Mouse (Mus musculus) midbrain, embryonic 13.5 days (tissue): ENCODE results near the gene Shc2. TPM values are rescaled to one million over a fixed set of nuclear protein-coding genes. Genes with fewer than 3 reads are reported as not detected.
A peak's percentile ranks its signal among the peaks of the same experiment; 100 is the strongest.

Experiments used
- ATAC-seq: fragments of 200-750 bp; cut with Nextera tagmentation; 2 replicates; pipeline ENCODE4 v1.8.0; 2017; ENCODE audit warnings: mild to moderate bottlenecking, moderate TSS enrichment, moderate library complexity
- H3K27ac ChIP-seq: fragments of 300-500 bp; sonication (generic); 2 replicates; pipeline ENCODE4 v1.5.1; 2015; ENCODE audit warnings: inconsistent platforms, mild to moderate bottlenecking, moderate library complexity
- H3K27me3 ChIP-seq: fragments of 300-500 bp; sonication (generic); 2 replicates; pipeline ENCODE4 v1.6.1; 2015; ENCODE audit warnings: mild to moderate bottlenecking, inconsistent platforms
- H3K36me3 ChIP-seq: fragments of 300-500 bp; sonication (generic); 2 replicates; pipeline ENCODE4 v1.6.1; 2015; ENCODE audit warnings: mild to moderate bottlenecking, inconsistent platforms
- H3K4me1 ChIP-seq: fragments of 300-500 bp; sonication (generic); replicated peaks from 2 replicates; pipeline ENCODE4 v1.6.1; 2015; ENCODE audit warnings: inconsistent platforms
- H3K4me2 ChIP-seq: fragments of 300-500 bp; sonication (generic); replicated peaks from 2 replicates; pipeline ENCODE4 v1.6.1; 2015; ENCODE audit warnings: moderate library complexity, mild to moderate bottlenecking, inconsistent platforms
- H3K4me3 ChIP-seq: fragments of 300-500 bp; sonication (generic); replicated peaks from 2 replicates; pipeline ENCODE4 v1.5.1; 2015; ENCODE audit warnings: mild to moderate bottlenecking, inconsistent platforms
- H3K9ac ChIP-seq: fragments of 300-500 bp; sonication (generic); replicated peaks from 2 replicates; pipeline ENCODE4 v1.6.1; 2015; ENCODE audit warnings: mild to moderate bottlenecking, inconsistent platforms
- H3K9me3 ChIP-seq: fragments of 300-500 bp; sonication (generic); 2 replicates; pipeline ENCODE4 v1.6.1; 2016; ENCODE audit warnings: mild to moderate bottlenecking, inconsistent platforms
- WGBS: fragments of 180-500 bp; shearing (Covaris S2); methylation state at CpG from one replicate; pipeline ENCODE4 v1.1.7; 2015; 5-methylcytosine and 5-hydroxymethylcytosine counted together
- polyA plus RNA-seq: library from polyadenylated mRNA; unstranded; fragments of >200 nt; fragmentation: Nextera tagmentation; extraction: Ambion mirVana; gene quantifications from 2 replicates; pipeline ENCODE4 v1.2.1, GENCODE M21; 2015

Shc2 gene
- polyA plus RNA-seq, 1 experiment from 2014 or later, result 20.5 TPM

DNA sequence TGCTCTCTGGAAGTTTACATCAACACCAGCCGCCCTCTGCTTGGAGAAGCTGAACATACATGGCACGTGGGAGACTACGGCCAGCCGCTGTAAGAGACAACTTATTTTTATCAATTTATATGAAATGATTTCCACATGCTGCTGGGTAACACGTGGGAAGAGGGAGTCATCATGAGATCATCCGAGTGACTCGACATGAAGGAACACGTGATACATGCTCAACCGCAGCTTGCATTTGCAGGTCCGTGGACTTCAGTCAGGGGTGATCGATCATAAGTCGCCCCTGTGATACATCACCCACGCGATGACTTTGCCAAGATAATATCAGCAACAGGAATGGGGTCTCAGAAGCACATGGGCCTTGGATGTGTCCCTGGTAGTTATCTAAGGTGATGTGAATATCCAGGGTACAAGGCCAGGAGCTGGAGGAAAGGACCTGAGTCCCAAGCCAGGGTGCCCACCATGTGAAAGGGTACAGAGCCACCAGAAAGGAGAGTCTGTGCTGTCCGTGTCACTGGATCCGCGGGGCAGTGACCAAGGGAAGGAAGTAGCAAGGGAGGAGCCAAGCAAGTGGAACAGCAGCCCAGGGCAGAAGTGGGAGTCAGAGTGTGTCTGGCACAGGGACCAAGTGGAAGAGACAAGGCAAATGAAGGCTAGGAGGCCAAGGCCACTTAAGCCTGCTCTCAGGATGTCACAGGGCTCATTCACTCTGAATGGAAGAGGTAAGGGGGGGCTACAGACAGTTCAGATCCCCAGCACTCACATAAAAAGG lies 4.5 kb downstream of the Shc2 start:
- H3K4me3 ChIP-seq, result no peak overlapping the region
- H3K9me3 ChIP-seq, result no peaks in the 10 kb centered on the region
- H3K27ac ChIP-seq, result no peak overlapping the region
- H3K4me1 ChIP-seq, result peaks cover 13% of the 10 kb centered on the region
- H3K4me2 ChIP-seq, result no peak overlapping the region
- no peak overlapping the region for H3K9ac ChIP-seq
- 0 out of 2 replicates have a peak, but pooled peaks cover 3% of the 10 kb centered on the region for H3K36me3 ChIP-seq
- ATAC-seq, result no peak
- 88% methylated on average over 17 of the region's 17 CpGs for whole genome bisulfite sequencing
- H3K27me3 ChIP-seq, result peaks cover 14% of the 10 kb centered on the region

DNA sequence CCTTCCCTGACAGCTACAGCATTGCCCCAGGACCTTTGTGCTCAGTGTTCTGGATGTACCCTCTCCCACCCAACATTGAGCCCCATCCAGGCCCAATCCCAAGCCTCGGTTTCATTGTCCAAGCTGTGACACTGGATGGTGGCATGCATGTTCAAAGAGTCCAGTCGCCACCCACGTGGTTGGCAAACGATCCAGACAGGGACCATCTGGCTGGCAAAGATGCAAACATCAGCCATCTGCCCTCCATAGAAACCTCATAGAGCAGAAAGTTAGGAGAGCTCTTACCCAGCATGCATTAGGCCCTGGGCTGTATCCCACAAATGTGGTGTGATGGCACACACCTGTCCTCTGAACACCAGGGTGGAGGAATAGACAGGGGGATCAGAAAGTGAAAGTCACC lies 6.3 kb downstream of the Shc2 start:
- Histone ChIP-seq H3K36me3 (peaks cover 9% of the 10 kb centered on the region; the same call in 1 of the 2 replicates), H3K4me2 (no peak overlapping the region), H3K27ac (no peak overlapping the region), H3K27me3 (no peaks in the 10 kb centered on the region), H3K9ac (no peak overlapping the region), H3K4me1 (peaks cover 5% of the 10 kb centered on the region; the same call in 1 of the 2 replicates), H3K4me3 (no peak overlapping the region), H3K9me3 (no peaks in the 10 kb centered on the region)
- no peak for ATAC-seq
- 76% methylated on average over 4 of the region's 4 CpGs for WGBS

- Histone ChIP-seq H3K4me2 (no peak overlapping the region), H3K36me3 (peaks cover 16% of the 10 kb centered on the region; the same call in 1 of the 2 replicates), H3K4me1 (no peaks in the 10 kb centered on the region), H3K27me3 (no peaks in the 10 kb centered on the region), H3K9me3 (no peaks in the 10 kb centered on the region), H3K27ac (no peak overlapping the region), H3K9ac (no peak overlapping the region), H3K4me3 (no peak overlapping the region)
- WGBS, result 81% methylated on average over 5 of the region's 5 CpGs
- no peak for ATAC-seq
Observed at GRCm38 (mm10) chr10:79628377-79628776, 9.3 kb downstream of the Shc2 start.

GRCm38 (mm10) chr10:79626156-79626555 lies 11.6 kb downstream of the Shc2 start:
- H3K27me3 ChIP-seq, result no peaks in the 10 kb centered on the region
- 0 out of 2 replicates have a peak overlapping the region, but pooled peaks have one; percentile 10 for H3K9ac ChIP-seq
- peaks cover 16% of the 10 kb centered on the region; the same call in 1 of the 2 replicates for H3K36me3 ChIP-seq
- H3K4me1 ChIP-seq, result no peaks in the 10 kb centered on the region
- no peaks in the 10 kb centered on the region for H3K9me3 ChIP-seq
- no peak for ATAC-seq
- 95% methylated on average over 10 of the region's 10 CpGs for WGBS
- H3K4me2 ChIP-seq, result no peak overlapping the region
- H3K27ac ChIP-seq, result no peak overlapping the region
- no peak overlapping the region for H3K4me3 ChIP-seq

DNA sequence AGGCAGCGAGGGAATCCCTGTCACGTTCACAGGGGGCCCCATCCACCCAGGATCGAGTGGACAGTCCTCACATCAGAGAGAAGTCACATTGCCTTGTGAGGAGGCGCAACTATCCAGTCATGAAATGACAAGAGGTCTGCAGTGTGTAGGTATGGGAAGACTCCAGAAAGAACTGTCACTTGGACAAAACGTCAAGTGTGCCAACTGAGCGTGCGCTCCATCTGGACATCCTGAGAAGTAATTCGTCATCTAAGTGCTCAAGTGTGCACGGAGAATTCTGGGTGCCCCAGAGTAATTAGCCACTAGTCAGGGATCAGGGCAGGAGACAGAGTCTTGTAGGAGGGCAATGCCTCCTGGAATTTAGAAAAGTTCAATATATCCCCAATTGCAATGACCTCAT lies 12.3 kb downstream of the Shc2 start:
- 84% methylated on average over 9 of the region's 9 CpGs for WGBS
- ATAC-seq, result no peak
- H3K27me3 ChIP-seq, result no peaks in the 10 kb centered on the region

GRCm38 (mm10) chr10:79623950-79624349 lies 13.8 kb downstream of the Shc2 start:
- Histone ChIP-seq H3K36me3 (peaks cover 22% of the 10 kb centered on the region; the same call in 1 of the 2 replicates), H3K4me1 (no peaks in the 10 kb centered on the region), H3K4me2 (no peak overlapping the region), H3K9ac (no peak overlapping the region; the same call in 1 of the 2 replicates), H3K9me3 (no peaks in the 10 kb centered on the region), H3K27ac (no peak overlapping the region), H3K27me3 (no peaks in the 10 kb centered on the region), H3K4me3 (no peak overlapping the region)
- WGBS, result 63% methylated on average over 12 of the region's 12 CpGs
- no peak for ATAC-seq

More for the DNA sequence above, 12.3 kb downstream of the Shc2 start:
- Histone ChIP-seq H3K36me3 (peaks cover 18% of the 10 kb centered on the region; the same call in 1 of the 2 replicates), H3K9me3 (no peaks in the 10 kb centered on the region), H3K27ac (no peak overlapping the region), H3K4me1 (no peaks in the 10 kb centered on the region), H3K4me2 (no peak overlapping the region), H3K9ac (no peak overlapping the region), H3K4me3 (no peak overlapping the region)

GRCm38 (mm10) chr10:79616376-79616775 lies 21.3 kb downstream of the Shc2 start:
- H3K27ac ChIP-seq, result no peak overlapping the region
- H3K4me3 ChIP-seq, result no peak overlapping the region
- ATAC-seq, result no peak
- H3K27me3 ChIP-seq, result peaks cover 27% of the 10 kb centered on the region
- no peak overlapping the region for H3K4me2 ChIP-seq
- no peak overlapping the region for H3K9ac ChIP-seq
- 87% methylated on average over 5 of the region's 5 CpGs for WGBS
- H3K9me3 ChIP-seq, result no peaks in the 10 kb centered on the region
- H3K36me3 ChIP-seq, result peaks cover 17% of the 10 kb centered on the region
- H3K4me1 ChIP-seq, result peaks cover 29% of the 10 kb centered on the region

DNA sequence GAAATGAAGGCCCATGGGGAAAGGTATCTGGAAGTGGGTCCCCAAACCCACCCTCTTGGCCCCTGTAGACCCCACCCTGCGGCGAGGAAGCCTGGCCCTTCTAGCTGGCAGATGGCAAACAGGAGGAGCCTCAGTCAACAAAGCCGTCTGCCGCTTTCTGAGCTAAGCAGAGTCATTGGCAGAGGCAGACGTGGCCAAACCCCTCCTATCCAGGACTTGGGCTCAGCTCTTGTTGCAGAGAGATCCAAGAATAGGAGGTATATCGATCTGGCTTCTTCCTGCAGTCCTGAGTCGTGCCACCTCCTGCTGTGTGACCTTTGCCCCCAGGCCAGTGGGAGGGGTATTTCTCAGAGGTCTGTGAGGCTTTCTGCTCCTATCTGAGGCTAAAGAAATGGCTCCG lies 21.9 kb downstream of the Shc2 start:
- Histone ChIP-seq H3K4me3 (no peak overlapping the region), H3K9ac (no peak overlapping the region), H3K4me1 (peaks cover 31% of the 10 kb centered on the region), H3K27me3 (peaks cover 32% of the 10 kb centered on the region), H3K36me3 (peaks cover 17% of the 10 kb centered on the region), H3K4me2 (no peak overlapping the region), H3K27ac (no peak overlapping the region), H3K9me3 (no peaks in the 10 kb centered on the region)
- 8% methylated on average over 8 of the region's 8 CpGs for WGBS
- no peak for ATAC-seq

DNA sequence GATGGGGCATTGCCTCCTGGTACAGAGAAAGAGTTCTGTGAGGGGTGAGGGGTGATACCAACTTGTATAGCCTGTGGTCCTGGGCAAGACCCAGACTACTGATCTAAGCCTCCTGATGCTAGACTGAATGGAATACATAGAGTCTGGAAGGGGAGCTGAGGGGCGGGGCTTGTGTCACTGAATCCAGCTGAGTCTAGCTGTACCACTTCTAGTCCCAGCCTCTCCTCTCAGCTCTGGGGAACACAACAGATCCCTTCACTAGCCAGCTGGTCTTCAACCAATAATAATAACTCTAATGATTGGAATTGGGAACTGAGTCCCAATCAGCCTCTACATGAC lies 23.4 kb downstream of the Shc2 start:
- 82% methylated on average over 1 of the region's 1 CpGs for WGBS
- Histone ChIP-seq H3K27ac (no peak overlapping the region), H3K36me3 (peaks cover 8% of the 10 kb centered on the region; the same call in 1 of the 2 replicates), H3K9me3 (no peaks in the 10 kb centered on the region), H3K9ac (no peak overlapping the region), H3K4me3 (peak overlapping the region; percentile 50), H3K4me2 (peak overlapping the region; percentile 74), H3K27me3 (peaks cover 45% of the 10 kb centered on the region), H3K4me1 (peaks cover 31% of the 10 kb centered on the region)
- ATAC-seq, result no peak

- H3K27me3 ChIP-seq, result peaks cover 45% of the 10 kb centered on the region
- peak within 1 kb of the TSS; percentile 50 for H3K4me3 ChIP-seq
- H3K9ac ChIP-seq, result peak within 1 kb of the TSS; percentile 63
- H3K27ac ChIP-seq, result no peak within 1 kb of the TSS
- peaks cover 31% of the 10 kb centered on the region for H3K4me1 ChIP-seq
- peak within 1 kb of the TSS; percentile 74 for H3K4me2 ChIP-seq
- peak; percentile 84 for ATAC-seq
- no peaks in the 10 kb centered on the region for H3K9me3 ChIP-seq
- peaks cover 6% of the 10 kb centered on the region; the same call in 1 of the 2 replicates for H3K36me3 ChIP-seq
- WGBS, result under 1% methylated on average over 60 of the region's 60 CpGs
Observed at GRCm38 (mm10) chr10:79613578-79614304, 24.0 kb downstream of the Shc2 start, which contains the start of gene C2cd4c. Gene C2cd4c (minus strand): TSS chr10:79614025.

DNA sequence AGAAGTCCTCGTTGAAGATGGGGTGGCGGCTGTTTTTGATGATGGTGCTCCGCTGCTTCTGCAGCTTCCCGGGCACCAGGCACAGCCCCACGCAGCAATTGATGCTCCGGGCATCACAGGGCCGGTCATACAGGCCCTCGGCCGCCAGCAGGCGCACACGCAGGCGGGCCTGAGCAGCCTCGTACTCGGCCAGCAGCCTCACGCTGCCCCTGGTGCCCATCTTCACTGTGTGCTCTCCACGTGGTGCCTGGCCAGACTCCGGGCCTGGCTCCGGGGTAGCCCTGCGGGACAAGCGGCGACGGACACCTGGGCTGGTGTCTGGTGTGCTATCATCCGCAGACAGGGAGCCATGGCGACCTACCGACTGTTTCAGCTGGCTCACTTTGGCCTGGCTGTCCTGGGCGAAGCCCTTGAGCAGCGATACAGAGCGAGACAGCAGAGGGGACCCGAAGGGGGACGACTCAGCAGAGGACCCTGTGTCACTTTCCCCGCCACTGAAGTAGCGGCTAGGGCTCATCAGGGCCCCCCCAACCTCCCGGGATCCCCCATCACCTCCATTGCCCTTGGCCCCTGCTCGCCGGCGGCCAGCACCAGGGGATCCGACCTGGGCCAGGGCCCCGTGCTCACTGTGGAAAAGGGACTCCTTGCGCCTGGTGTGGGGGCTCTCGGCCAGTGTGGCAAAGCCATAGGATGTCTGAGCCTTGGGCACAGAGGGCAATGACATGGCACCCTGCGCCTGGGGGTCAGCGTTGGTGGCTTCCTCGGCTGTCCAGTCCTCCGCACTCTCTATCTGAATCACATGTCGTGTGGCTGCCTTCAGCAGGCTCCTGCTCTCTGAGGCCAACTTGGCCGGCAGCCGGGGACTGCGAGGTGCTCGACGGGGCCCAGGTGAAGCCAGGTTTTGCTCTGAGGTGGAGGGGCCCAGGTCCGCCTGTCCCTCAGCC lies 25.3 kb downstream of the Shc2 start:
- Histone ChIP-seq H3K9ac (peak overlapping the region; percentile 53; the same call in 1 of the 2 replicates), H3K27me3 (peaks cover 45% of the 10 kb centered on the region)
- WGBS, result 10% methylated on average over 51 of the region's 51 CpGs

More for the DNA sequence above, 25.3 kb downstream of the Shc2 start:
- peak overlapping the region; percentile 50 for H3K4me3 ChIP-seq
- no peak overlapping the region for H3K27ac ChIP-seq
- no peaks in the 10 kb centered on the region for H3K36me3 ChIP-seq
- no peaks in the 10 kb centered on the region for H3K9me3 ChIP-seq
- peak; percentile 52 for ATAC-seq
- peaks cover 31% of the 10 kb centered on the region for H3K4me1 ChIP-seq
- H3K4me2 ChIP-seq, result peak overlapping the region; percentile 74
